Mouse (Mus musculus): ENCODE measurements around the gene Maz.

The Maz gene

DNA sequence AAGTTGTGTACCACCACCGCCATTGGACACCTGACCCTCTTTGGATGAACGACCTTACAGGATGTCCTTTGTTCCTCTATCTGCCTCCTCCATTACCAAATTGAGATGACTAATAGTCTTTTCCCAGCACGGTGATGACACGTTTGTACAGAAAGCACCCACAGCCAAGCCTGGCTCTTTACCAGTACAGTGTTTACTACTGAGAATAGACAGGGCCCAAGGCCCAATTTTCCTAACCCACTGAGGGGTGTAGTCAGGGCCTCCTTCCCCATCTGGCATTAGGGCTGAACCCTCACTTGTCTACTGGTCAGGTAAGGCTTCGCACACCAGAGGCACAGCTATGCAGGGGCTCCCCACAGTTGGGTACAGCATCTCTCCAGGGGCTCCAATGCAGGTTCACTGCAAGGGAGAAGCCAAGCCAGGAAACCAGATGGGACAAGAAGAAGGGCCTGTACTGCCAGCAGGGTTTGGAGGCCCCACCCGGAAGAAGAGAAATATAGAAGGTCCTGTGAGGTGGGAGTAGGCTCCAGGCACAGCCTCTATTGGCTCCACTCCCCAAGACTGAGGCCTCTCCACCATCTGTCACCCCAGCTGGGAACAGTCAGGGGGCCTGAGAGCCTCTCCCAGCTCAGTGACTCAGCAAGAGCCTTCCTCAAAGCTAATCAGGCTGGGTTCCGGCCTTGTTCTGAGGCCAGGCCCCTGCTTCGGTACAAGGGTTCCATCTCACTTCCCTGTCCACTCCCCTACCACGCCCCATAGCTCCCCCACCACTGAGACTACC, 18.4 kb downstream of the Maz start:
- in situ Hi-C loops (cut with MseI, MboI) = no loop called here

DNA sequence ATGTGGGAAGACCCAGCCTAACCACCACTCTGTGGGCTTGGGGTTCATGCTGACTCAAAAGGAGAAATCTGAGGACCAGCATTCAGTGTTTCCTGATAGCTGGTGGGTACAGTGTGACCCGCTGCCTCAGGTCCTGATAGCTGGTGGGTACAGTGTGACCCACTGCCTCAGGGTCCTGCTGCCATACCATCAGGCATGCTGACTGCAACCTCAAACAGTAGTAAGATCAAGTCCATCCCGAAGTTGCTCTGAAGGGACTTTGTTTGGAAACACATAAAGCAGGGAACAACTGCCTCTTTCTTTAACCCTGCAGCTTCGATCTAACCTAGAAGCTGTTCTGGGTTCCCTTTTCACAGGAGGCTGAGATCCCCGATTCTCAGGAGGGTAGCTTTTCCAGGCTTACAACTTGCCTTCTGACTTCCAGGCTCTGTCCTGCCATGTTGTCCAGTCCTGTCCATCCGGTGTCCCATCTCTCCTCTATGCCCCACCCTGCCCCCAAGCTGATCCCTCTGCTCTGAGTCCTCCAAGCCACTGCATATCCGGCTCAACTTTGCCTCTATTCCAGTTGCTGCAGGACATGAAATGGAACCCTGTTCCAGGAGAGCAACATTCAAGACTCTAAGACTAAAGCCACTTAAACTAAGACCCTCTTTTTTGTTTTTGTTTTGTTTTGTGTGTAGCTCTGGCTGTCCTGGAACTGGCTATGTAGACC, 19.4 kb downstream of the Maz start:
- in situ Hi-C loops (cut with MseI, MboI) = no loop called here

- in situ Hi-C loops (cut with MseI, MboI) = no loop called here
Observed at GRCm38 (mm10) chr7:127004122-127004875, 22.5 kb downstream of the Maz start.

- in situ Hi-C loops (cut with MseI, MboI) = no loop called here
Observed at GRCm38 (mm10) chr7:127003620-127004019, 23.2 kb downstream of the Maz start.

DNA sequence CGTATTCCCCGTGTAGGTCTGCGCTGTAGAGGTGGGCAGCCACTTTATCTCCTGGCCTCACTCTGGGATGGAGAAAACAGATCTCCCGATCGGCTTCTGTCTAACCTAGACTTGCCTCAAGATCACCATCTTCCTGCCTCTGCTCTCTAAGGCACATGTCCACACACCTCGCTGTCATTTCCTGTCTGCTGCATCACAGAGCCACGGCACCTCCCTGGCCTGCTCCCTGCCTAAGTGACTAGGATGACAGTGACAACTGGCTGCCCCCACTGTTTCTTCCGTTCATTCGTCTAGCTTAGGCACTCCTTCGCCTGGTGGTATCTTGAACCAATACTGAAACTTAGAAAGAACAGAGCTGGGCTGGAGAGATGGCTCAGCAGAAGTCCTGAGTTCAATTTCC, 27.3 kb downstream of the Maz start:
- in situ Hi-C loops (cut with MseI, MboI) = no loop called here

GRCm38 (mm10) chr7:126996449-126996848, 30.4 kb downstream of the Maz start:
- in situ Hi-C loops (cut with MseI, MboI) = no loop called here

GRCm38 (mm10) chr7:126988816-126989215, 38.0 kb downstream of the Maz start:
- in situ Hi-C loops (cut with MseI, MboI) = no loop called here

DNA sequence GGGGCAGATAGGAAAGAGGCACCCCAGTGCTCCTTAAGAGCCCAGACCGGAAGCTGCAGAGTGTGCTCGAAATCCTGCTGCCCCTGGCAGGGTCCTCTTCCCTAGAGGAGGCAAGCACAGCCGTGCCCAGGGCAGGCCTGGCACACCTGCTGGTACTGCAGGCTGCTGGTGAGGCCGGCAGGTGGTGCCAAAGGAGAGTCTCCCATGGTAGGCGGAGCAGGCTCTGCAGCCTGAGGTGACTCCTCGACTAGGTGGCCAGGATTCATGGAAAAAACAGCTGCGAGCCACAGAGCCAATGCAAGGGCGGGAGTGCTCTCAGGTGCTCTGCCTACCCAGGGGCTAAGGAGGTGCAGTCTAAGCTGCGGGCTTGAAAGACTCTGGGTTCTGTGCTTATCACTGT, 40.5 kb downstream of the Maz start:
- in situ Hi-C loops (cut with MseI, MboI) = no loop called here

DNA sequence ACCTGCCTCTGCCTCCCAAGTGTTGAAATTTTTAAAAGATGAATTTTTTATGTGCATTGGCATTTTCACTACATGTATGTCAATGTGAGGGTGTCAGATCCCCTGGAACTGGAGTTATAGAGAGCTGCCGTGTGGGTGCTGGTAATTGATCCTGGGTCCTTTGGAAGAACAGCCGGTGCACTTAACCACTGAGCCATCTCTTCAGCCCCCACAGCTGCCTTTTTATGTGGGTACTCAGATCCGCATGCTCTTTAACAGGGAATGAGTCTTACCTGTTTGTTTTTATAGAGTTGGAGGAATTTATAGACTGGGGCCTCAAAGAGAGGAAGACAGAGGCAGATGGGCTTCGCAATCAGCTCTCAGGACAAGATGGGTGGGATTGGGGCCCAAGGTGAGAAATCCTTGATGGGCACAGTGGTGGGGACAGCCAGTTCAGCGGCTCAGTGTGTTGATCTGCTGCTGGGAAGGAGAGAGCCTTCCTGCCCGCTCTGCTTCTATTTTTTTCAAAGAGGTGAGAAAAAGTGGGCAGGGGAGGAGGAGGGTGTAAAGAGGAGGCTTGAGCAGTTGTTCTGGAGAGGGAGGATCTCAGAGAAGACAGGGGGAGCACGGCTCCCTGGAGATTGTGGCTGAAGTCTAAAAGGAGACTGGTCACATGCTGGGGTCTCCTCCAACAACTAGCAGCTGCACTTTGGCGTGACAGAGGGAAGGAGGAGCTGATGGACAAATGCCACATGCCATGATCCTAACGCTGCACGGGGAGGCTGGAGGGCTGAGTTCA, 42.0 kb downstream of the Maz start:
- in situ Hi-C loops (cut with MseI, MboI) = no loop called here

- in situ Hi-C loops (cut with MseI, MboI) = no loop called here
Observed at GRCm38 (mm10) chr7:126983113-126983512, 43.7 kb downstream of the Maz start.

DNA sequence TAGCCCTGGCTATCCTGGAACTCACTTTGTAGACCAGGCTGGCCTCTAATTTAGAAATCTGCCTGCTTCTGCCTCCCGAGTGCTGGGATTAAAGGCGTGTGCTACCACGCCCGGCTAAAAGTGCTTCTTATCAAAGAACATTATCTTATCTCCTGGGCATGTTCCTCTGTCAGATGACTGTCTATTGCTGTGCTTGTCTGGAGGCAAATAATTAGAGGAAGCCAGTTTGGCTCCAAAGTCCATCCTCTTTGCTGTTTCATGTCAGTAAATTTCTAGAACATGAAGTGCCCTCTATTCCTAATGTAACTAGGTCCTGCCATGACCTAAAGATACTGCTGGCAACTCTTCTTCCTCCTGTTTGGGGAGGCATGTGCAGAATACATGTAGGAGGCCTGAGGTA, 44.8 kb downstream of the Maz start:
- in situ Hi-C loops (cut with MseI, MboI) = no loop called here

DNA sequence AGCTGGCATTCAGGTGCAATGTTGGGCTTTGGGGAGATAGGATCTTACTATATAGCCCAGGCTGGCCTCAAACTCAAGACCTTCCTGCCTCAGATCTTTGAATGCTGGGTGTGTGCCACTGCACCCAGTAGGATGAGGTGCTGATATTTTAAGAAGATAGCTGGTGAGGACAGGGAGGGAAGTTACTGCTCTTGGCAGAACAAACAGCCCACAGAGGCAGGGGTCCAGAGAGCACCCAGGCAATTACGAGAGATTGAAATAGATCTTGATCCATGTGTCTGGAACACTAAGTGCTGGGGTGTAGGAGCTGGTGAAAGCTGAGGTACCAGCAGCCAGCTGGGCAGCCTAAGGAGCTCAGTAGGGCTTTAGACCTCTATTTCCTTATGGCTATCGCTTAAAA, 45.2 kb downstream of the Maz start:
- in situ Hi-C loops (cut with MseI, MboI) = no loop called here

- in situ Hi-C loops (cut with MseI, MboI) = no loop called here
Observed at GRCm38 (mm10) chr7:126978841-126979240, 48.0 kb downstream of the Maz start.

- in situ Hi-C loops (cut with MseI, MboI) = no loop called here
Observed at GRCm38 (mm10) chr7:126976878-126977459, 49.9 kb downstream of the Maz start.

GRCm38 (mm10) chr7:126975950-126976866, 50.6 kb downstream of the Maz start, which contains the start of gene Cdiptos:
TSS of gene Cdiptos (minus strand) at chr7:126976098.
- in situ Hi-C loops (cut with MseI, MboI) = no loop called here

DNA sequence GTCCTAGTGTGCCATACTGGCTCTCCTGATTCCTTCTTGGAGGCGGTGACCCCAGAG, 51.1 kb downstream of the Maz start, which contains the start of gene Cdipt:
Gene Cdipt, plus strand, starts transcription at position 22 of the 57 bp plus-strand sequence.
- in situ Hi-C loops (cut with MseI, MboI) = no loop called here

- in situ Hi-C loops (cut with MseI, MboI) = no loop called here
Observed at GRCm38 (mm10) chr7:126975493-126975892, 51.3 kb downstream of the Maz start.

Data from mouse trophoblast stem cell (cell line).